Mouse (Mus musculus) cerebellum, postnatal 10 days (tissue): ENCODE measurements around the gene Zscan5b.
"Not testable (repeated sequence)": the region's sequence is repeated elsewhere in the genome, so short reads cannot be mapped to it uniquely, and the experiment has no call there.

Source experiments
- DNase-seq, 2 experiments: peaks; one replicate each; pipeline ENCODE4 v3.0.0; 2021; ENCODE audit warnings: mixed read lengths in 2 of 2

The Zscan5b gene

DNA sequence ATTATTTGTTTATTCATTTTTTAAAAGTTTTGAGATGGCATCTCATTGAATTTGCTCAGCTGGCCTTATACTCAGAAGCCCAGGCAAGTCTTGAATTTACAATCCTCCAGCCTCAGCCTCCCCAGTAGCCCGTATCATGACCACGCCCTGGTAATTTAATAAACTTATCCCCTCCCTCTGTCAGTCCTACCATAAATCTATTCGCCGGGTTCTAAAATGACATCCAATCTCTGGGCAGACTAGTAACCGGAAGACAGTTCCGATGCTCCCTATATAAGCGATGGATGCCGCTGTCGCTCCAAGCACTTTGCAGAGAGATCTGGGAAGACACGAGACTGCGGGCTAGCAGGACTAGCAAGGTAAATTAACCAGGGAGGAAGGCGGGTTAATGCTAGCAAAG lies at the start of gene Zscan5b:
Gene Zscan5b, plus strand, starts transcription at position 301 of the 400 bp plus-strand sequence.
- no peak for DNase-seq

DNA sequence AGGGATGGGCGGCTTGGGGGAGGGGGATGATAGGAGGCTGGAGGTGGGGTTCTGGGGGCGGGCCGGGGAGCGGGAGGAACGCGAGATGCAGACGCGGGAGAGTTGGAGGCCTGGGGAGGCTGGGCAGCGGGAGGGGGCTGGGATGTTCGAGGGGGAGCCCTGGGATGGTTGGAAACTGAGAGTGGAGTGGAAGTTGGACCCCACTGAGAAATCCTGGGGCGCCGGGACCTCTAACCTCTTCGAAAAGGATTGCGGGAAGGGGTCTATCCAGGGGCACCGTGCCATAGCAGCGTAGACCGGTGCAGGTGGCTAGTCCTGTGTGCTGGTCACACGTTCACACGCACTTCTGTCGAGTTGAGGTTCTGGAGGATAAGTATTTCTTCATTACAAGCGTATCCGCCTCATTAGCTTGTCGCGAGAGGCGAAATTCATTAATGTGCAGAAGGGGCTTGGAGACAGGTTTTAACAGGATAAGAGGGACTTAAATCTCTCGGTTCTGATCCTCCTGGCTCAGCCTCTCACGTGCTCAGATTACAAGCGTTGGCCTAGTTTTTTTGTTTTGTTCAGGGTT lies 49.3 kb upstream of the Zscan5b start:
- DNase-seq, result no peak

DNA sequence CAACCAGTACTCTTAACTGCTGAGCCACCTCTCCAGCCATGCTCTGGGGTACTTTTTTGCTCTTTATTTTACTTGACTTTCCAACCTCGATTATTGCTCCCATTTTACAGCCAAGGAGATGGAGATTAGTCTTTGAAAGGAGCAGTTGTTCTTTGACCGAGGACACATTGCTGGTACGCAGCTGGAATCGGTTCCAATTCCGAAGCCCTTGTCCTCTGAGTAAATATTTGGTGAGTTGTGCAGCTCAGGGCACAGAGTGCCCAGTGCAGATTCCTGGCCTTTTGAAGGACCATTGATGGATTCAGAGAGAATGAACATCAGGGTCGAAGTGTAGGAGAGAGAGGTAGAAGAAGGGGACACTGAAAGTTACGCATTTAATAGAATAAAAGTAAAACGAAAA lies 48.2 kb upstream of the Zscan5b start:
- DNase-seq, result no peak

DNA sequence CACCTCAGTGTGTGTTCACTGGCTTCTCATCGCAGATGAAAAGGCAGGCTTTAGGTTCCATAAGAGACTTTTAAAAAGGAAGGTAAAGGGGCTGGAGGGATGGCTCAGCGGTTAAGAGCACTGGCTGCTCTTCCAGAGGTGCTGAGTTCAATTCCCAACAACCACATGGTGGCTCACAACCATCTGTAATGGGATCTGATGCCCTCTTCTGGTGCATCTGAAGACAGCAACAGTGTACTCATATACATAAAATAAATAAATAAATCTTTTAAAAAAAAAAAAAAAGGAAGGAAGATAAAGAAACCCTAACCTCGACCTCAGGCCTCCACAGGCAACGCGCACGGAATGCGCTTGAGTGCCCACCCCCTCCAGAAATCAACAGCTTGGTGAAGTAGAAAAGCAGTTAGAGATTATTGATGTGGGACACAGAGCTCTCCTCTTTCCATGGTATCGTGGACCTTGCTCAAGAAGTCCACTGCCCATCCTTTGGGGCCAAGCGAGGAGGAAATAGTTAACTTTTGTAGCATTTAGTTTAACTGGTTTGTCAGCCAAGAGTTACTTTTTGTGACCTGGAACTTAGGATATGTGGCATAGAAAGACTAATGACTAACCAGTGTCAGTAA lies 47.6 kb upstream of the Zscan5b start:
- DNase-seq, result not testable (repeated sequence)

DNA sequence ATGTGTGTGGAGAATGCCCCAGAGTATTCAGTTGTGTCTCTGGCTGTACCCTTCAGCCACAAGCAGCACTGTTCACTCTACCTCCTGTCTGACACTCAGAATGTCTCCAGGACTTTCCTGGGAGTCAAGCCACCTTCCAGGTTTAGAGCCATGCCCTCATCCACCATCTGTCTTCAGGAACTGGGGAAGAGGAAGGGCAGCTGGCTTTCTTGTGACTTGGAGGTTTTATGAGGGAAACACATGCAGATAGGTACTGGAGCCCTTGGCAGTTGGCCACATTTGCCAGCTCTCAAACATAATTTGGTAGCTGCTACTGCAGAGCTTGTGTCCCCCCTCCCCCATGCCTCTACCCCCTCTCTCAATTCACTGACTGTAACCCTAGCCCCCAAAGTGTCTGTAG lies 43.1 kb upstream of the Zscan5b start:
- DNase-seq, result peak; percentile 36 to 45

DNA sequence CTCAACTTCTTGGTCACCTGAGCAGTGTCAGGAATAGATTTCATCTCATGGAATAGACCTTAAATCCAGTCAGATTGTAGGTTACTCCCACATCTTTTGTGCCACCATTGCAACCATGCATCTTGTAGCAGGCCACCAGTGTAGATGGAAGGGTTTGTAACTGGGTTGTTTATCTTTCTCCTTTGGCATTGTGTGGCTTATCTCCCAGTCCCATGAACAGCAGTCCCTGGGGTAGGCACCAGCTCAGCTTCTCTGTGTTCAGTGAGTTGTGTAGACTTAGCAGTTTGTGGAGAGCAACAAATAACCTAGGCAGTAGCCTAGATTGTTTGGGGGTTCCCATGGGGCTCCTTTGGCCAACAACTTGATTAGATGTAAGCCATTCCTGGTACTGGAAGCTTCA lies 39.2 kb upstream of the Zscan5b start:
- DNase-seq, result no peak

DNA sequence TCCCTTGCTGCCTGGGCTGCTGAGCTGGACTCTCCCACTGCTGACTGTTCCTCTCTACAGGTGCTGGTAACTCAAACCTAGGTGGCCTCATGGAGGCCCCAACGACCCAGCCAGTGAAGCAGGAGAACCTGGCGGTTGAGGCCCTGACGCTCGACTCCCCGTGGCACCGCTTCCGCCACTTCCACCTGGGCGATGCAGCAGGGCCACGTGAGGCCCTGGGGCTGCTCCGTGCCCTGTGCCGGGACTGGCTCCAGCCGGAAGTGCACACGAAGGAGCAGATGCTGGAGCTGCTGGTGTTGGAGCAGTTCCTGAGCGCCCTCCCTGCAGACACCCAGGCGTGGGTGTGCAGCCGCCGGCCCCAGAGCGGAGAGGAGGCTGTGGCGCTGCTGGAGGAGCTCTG lies 38.3 kb upstream of the Zscan5b start:
- DNase-seq, result no peak

DNA sequence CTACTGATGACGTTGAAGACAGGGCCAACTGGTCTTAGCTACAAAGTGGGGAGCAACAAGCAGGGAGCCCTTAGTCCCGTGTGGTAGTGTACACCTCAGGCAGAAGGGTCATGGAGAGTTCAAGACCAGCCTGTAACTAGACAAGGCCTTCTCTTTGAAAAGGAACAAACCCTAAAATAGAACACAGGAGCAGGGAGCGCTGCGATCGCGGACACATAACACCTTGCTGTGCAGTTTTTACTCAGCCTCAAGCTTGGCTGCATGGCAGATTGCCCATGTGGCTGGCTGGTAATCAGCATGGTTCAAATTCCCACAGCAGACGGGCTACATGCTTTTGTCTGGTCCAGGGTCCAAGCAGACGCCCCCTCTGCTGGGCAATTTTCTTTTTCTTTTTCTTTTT lies 37.6 kb upstream of the Zscan5b start:
- peak; percentile 59 to 61 for DNase-seq

DNA sequence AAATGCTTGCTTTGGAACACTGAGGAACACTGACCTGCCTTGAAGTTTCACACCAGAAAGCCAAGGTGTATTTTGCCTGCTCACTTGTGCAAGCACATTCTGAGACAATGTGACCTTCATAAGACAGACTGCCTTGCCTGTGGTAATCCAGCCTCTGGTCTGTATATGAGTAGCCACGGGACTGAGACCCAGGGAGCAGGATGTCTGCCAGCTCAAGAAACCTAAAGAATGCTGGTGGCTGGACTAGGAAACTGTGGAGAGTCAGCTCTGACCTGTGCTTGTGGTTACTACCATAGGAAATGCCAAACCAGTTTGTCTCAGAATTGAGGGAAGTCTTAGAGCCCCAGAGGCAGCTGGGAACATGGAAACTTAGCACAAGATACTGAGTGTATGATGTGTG lies 36.7 kb upstream of the Zscan5b start:
- no peak for DNase-seq

DNA sequence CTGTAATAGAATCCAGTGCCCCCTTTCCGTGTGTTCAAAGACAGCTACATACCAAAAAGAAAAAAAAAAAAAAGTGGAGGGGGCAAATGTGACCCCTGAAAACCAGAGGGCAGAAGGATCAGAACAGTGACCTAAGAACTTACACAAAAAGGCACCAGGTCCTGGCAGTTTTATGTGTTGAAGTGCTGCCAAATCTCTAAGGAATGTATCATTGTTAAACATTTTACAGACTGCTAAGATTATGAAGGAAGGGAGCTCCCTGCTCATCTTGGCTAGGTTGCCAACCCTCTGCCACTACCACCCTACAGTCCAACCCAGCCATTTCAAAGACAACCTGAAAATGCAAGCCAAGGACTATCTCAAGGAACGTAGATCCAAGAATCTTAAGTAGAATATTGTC lies 35.9 kb upstream of the Zscan5b start:
- no peak for DNase-seq

DNA sequence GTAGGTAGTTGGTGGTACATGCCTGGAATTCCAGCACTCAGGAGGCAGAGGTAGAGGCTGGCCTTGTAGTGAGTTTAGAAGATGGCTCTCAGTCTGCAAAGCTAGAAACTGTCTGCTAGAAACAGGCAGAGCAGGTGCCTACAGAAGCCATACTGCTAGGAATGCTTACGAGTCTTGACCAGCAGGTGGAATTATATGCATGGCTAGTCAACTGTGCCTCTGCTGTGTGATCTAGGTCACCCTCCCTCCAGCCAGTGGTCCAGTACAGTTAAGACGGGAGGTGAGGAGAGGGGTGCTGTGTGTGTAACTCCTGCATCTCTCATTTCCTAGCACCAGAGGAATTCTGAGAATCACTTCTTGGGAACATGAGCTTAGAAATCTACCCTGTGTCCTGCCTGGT lies 35.3 kb upstream of the Zscan5b start:
- DNase-seq, result no peak

DNA sequence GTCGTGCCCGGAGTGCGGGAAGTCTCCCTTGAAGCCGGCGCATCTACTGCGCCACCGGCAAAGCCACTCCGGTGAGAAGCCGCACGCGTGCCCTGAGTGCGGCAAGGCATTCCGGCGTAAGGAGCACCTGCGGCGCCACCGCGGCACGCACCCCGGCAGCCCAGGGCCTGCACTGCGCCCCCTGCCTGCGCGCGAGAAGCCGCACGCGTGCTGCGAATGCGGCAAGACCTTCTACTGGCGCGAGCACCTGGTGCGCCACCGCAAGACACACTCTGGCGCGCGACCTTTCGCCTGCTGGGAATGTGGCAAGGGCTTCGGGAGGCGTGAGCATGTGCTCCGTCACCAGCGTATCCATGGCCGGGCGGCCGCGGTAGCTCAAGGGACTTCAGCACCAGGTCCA lies 32.5 kb upstream of the Zscan5b start:
- peak; percentile 37 to 39 for DNase-seq

DNA sequence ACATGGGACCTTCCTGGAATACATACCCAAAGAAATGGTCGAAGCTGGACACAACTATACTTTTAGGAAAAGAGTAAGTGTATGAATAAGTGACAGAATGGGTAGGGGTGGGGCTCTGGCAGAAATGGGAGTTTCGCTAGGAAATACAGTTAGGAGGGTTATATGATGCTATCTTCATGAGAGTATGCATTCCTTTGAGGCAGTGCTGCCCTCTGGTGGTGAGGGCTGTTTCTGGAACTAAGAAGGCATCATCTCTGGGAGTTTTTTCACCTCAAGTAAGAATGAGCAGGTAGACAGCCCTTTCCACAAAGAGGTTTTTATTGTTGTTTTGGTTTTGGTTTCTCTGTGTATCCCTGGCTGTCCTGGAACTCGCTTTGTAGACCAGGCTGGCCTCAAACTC lies 30.7 kb upstream of the Zscan5b start:
- DNase-seq, result peak; percentile 88 to 92

DNA sequence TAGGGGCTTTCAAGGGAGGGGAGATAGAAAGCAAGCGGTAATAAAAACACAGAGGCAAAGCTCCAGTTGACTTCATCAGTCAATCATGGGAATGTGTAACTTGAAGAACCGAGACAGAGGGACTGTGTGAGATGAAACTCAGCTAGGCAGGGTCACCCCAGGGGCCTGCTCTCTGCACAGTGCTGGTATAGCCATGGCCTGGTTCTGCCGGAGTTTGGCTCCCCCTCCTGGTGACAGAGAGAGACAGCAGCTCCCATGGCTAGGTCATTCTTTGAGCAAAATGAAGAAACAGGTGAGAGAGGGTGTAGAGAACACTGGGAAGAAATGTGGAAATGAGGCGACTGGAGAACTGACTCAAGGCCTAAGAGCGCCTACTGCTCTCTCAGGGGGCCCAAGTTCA lies 27.9 kb upstream of the Zscan5b start:
- DNase-seq, result peak; percentile 86 to 88

DNA sequence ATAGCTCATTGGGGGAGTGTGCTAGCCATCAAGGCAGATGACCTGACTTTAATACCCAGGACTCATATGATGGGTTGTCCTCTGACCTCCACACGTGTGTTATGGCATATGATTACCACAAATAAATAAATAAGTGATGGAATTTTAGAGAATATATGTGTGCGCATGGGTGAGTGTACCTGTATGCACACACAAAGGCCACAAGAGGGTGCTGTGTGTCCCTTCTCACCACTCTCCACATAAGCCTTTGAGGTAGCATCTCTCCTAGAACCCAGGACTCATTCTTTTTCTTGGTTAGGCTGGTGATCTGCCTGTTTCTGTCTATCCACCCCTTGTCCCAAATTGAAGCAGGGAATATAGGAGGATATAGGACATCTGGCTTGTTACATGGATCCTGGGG lies 26.3 kb upstream of the Zscan5b start:
- DNase-seq, result no peak

DNA sequence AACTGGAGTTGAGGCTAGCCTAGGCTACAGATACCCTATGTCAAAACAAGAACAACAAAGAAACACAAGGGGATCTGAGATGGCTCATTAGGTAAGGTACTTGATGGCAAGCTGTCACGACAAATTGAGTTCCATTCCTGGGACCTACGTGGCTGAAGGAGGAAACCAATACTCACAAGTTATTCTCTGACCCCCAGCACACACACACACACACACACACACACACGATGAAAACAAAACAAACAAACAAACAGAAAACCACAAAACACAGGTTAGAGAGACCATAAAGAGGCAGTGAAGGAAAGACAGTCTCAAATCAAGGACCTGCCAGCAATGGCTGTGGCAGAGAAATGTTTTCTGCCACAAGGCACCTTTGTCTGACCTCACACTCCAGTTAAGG lies 25.3 kb upstream of the Zscan5b start, which contains the start of gene Galp:
Gene Galp, plus strand, starts transcription at position 301 of the 400 bp plus-strand sequence.
- DNase-seq, result no peak

DNA sequence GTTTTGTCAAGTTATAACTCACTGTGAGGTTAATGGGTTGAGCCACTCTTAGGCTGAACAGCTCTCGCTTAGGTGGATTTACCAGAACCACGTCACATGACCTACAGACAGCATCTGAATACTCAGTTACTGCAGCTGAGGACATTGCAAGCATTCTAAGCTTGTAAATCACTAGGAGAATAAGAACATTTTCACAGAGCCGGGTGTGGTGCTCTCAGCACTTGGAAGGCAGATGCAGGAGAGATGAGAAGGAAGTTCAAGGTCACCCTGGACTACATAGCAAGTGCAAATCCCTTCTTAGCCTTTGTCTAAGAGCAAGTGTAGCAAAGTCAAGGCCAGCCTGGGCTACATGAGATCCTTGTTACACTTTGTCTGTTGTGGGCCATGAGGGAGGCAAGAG lies 17.9 kb upstream of the Zscan5b start:
- no peak for DNase-seq

DNA sequence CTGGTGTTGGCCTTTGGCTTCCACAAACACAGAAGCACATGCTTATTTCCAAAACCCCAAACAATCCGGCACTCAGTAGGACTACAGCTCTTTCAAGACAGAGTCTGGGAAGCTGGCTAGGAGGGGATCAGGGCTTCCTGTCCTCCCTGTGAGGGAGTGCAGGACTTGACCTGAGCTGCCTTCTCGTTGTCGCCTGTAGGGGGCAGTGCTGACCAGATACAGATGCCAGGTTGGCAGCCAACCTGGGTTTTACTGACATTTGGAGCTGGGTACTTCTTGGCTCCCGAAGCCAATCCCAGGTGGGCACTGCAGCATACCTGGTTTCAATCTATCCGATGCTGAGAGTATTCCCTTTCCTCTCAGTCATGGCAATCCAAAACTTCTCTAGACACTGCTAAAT lies 8.9 kb upstream of the Zscan5b start:
- peak; percentile 37 to 54 for DNase-seq

DNA sequence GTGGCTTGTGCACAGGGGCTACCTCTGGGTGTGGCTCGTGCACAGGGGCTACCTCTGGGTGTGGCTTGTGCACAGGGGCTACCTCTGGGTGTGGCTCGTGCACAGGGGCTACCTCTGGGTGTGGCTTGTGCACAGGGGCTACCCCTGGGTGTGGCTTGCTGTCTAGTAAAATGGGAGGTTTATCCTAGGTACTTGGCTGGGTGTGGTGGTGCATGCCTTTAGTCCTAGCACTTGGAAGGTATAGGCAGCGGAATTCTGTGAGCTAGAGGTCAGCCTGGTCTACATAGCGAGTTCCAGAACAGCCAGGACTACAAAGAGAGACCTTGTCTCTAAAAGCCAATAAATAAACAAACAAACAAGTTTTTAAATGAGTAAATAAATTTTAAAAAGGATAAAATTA lies 7.4 kb upstream of the Zscan5b start:
- not testable (repeated sequence) for DNase-seq

DNA sequence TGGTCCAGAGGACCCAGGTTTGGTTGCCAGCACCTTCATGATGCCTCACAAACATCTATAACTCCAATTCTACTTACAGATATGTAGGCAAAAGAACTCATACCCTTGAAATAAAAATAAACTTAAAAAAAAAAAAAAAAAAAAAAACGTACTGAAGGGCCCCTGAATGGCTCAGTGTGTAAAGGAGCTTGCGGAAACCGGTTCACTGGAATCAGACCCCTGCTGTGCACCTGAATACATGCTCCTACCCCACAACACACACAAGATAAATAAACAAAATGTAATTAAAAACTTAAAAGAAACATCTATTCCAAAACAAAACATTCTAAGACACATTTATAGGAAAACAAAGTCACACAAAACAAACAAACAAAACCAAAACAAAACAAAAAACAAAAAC lies 1.9 kb upstream of the Zscan5b start:
- DNase-seq, result no peak

DNA sequence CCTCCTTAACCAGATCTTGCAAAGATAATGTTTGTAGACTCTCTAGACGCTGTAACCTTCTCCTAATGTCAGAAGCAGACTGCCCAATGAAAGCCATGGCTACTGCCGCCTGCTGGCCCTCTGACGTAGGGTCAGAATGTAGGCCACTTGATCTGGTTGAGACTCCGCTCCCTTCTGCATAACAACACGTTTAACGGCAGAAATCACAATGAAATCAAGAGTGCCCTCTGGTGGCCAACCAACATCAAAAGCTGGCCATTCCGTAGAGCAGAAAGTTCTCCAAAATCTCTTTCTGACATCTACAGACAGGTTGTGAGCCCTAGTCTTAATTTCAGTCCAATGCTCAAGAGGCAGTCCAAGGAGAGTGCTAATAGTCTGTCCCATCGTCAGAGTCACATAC lies 6.4 kb downstream of the Zscan5b start:
- peak; percentile 34 to 35 for DNase-seq

DNA sequence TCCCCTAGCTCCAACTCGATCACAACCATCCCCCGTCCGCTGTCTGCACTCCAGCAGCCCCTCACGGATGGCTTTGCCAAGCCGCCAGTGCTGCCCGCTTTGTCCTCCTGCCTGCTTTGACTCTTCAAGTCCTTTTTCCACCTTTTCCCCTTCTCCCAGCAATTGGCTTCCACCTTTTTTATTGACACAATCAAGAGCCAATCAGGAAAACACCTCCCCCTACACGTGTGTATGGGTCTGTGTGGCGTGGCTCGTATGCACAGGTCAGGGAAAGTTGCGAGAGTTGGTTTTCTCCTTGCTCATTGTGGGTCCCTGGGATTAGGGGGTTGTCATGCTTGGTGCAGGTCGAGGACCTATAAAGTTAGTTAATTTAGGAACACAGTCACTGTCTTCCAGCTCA lies 17.7 kb downstream of the Zscan5b start:
- DNase-seq, result peak in 1 of 2 experiments; percentile 18

DNA sequence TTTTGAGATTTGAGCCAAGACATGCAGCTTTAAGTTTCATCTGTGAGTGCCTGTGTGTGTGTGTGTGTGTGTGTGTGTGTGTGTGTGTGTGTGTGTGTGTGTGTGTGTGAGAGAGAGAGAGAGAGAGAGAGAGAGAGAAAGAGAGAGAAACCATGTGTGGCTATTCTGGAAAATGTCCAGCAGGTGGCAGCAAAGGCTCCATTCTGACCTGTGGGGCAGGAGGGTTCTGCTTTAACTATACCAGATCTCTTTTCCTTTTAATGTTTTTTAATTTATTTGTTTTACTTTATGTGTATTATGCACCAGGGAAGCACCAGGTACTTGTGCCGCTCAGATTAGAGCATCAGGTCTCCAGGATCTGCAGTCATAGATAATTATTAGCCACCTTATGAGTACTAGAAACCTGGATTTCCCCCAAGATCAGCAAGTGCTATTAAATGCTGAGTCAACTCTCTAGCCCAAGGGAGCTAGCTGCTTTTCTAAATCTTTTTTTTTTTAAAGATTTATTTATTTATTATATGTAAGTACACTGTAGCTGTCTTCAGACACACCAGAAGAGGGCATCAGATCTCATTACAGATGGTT lies 18.9 kb downstream of the Zscan5b start:
- DNase-seq, result peak; percentile 63 to 72
